Mouse (Mus musculus) Muller cell, postnatal 12 days (primary cell): ENCODE results near the gene Btbd19.
A peak's percentile ranks its signal among the peaks of the same experiment; 100 is the strongest.

Experiments used
- DNase-seq: peaks from one replicate; pipeline ENCODE4 v3.0.0-alpha.2; 2015; ENCODE audit errors: inconsistent ontology term

Btbd19 gene

DNA sequence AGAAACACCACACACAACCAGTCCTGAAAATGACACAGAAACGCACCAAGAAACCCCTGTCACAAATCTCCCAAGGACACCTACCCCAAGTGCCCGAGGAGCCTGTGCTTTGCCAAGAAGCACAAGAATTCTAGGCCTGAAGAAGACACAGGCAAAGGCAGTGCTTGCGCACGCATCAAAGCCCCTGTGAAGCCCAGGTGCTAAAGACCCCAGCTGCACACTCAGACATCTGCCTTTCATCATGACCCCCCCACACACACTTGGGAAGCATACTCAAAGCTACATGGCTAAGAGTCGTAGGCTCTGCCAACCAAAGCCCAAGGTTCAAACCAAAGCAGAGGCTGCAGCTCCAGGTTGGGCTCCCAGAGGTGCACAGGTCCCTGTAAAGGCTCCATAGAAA, 9.9 kb downstream of the Btbd19 start:
- no peak for DNase-seq

DNA sequence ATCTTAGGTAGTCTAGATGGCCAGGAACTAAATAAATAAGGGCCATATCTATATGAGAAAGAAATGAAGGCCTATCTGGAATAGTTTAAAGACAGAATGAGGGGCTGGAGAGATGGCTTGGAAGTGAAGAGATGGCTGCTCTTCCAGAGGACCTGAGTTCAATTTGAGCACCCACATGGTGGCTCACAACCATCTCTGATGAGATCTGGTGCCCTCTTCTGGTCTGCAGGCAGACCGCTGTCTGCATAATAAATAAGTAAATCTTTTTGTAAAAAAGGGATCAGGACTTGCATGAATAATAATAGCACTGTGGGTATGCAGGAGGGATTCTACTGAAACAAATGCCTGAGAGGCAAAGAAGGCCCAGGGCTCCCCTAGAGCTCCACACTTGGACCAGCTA, 12.3 kb downstream of the Btbd19 start:
- DNase-seq = no peak

DNA sequence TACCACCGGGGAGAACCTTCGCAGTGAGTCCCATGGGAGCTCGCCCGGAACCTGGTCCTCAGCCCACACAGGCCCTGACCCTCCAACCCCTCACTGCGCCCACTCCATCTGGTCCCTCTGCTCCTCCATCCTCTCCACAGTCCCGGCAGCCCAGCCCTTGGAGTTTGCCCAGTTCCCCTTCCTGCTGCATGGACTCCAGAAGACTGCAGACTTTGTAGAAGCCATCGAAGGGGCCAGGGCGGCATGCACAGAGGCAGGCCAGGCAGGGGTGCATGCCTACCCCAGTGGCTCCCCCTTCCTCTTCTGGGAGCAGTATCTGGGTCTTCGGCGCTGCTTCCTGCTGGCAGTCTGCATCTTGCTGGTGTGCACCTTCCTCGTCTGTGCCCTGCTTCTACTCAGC, 14.5 kb downstream of the Btbd19 start:
- DNase-seq = no peak

DNA sequence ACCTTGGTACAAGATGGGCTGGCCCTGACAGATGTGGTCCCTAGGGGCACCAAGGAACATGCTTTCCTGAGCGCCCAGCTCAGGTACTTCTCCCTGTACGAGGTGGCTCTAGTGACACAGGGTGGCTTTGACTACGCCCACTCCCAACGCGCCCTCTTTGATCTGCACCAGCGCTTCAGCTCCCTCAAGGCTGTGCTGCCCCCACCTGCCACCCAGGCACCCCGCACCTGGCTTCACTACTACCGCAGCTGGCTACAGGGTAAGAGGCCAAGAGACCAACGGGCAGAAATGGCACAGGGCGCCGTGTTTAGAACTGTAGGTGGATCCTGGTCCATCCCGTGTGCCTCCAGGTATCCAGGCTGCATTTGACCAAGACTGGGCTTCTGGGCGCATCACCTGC, 15.3 kb downstream of the Btbd19 start:
- no peak for DNase-seq

DNA sequence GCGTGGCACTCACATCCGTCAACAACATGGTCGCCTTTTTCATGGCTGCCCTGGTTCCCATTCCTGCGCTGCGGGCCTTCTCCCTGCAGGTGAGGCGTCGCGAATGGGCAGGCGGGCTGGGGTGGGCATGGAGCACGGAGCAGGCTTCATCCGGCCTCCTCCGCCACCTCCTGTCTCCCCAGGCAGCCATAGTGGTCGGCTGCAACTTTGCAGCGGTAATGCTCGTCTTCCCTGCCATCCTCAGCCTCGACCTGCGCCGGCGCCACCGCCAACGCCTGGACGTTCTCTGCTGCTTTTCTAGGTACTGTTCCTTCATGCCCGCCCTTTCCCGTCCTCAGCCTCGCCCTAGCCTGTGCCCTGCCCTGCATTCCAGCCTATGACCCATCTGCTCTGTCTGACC, 16.2 kb downstream of the Btbd19 start:
- DNase-seq = no peak

DNA sequence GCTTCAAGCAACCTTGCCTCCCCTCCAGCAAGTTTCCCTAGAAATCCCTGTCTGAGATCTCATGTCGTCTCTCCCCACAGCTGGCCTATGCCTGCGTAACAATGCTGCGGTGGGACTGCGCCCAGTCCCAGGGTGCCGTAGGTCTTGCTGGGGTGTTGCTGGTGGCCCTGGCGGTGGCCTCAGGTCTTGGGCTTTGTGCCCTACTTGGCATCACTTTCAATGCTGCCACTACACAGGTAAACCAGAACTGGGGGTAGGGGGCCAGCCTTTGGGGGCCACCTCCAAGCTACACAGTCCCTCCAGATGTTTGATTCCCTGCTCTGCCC, 17.0 kb downstream of the Btbd19 start:
- no peak for DNase-seq

DNA sequence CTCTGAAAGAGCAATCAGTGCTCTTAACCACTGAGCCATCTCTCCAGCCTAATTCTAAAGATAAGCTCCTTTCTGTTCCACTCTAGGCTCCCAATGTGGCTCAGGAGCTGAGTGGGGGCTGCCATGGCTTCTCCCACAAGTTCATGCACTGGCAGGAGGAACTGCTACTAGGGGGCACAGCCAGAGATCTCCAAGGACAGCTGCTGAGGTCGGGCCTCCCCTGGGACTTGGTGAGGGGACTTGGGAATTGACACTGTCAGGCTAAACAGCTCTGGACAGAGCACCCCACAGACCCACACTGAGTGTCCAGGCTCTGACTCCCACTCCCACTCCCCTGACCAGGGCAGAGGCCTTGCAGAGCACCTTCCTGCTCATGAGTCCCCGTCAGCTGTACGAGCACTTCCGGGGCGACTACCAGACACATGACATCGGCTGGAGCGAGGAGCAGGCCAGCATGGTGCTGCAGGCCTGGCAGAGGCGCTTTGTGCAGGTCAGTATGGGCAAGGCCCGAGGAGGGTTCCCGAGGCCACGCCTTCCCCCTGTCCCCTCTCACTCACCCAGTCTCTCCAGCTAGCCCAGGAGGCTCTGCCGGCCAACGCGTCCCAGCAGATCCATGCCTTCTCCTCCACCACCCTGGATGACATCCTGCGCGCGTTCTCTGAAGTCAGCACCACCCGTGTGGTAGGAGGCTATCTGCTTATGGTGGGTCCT, 17.6 kb downstream of the Btbd19 start:
- no peak for DNase-seq

DNA sequence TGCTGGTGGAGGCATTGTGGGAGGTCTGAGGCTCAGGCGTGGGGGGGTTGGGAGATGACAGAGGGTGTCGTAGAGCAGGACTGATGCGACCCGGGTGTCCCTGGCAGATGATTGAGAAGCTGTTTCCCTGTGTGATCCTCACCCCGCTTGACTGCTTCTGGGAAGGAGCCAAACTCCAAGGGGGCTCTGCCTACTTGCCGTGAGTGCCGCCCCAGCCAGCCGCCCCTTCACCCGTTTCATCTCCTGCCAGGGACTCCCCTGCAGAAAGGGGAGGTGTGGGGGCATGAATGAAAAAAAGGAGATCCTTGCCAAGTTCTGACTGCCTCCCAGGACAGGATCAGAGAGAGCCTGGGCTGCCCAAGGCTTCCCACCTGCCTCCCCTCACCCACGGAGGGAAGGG, 20.4 kb downstream of the Btbd19 start:
- no peak for DNase-seq

DNA sequence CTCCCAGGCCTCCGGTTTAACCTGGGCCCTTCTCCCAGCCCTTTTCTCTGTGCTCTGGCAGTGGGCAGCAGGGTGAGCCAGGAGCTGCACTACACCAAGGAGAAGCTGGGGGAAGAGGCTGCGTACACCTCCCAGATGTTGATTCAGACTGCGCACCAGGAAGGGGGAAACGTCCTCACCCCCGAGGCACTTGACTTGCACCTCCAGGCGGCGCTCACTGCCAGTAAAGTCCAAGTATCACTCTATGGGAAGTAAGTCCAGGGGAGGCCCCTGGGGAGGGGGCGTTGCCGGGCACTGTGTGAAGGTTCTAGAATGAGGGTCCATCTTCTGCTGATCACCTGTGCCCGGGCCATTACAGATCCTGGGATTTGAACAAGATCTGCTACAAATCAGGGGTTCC, 20.9 kb downstream of the Btbd19 start:
- DNase-seq = no peak

DNA sequence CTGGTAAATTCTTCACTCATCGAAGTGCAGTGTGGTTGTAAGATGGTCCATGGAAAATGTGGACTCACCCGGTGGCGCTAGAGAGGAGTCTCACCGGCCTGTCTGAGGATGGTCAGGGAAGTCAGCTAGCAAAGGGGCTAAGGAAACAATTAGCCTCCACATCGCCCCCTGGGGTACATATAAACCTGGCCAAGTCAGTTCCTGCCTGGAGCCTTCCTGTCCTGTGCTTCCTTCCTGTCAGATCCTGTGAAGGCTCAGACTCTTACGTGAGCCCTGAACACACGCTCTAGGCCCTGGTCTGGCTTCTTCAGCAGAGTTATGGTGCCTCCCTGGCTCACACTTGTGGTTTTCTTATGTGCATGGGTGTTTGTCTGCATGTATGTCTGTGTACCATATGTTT, 24.3 kb downstream of the Btbd19 start:
- no peak for DNase-seq

DNA sequence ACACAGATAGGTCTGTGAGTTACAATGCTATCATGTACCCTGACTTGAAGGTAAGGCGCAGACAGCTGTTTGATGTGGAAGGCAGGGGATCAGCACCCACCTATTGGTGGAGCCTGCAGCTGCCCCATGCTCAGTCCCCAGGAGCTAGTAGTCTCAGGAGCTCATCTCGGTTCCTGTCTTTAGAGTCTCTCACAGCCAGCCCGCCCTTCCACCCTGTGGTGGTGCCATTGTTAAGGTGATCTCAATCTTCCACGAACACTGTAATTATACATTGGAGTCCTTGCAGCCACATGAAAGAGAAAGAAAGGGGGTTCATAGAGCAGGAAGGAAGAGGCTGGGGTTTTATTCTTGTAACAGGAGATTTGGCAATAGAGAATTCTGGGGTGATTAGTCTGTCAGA, 25.5 kb downstream of the Btbd19 start:
- no peak for DNase-seq

DNA sequence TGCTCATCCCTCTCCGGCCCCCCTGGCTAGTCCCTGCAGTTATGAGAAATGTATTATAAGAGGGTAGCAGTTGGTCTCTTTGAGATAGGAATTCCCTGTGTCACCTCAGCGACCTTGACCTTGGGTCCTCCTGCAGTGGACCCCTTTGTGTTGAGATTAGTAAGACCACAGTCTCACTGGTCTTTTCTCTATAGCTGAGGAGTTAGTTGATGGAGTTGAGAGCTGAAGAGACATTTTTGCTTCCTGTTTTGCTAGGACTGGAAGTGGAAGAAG, 26.8 kb downstream of the Btbd19 start:
- no peak for DNase-seq

DNA sequence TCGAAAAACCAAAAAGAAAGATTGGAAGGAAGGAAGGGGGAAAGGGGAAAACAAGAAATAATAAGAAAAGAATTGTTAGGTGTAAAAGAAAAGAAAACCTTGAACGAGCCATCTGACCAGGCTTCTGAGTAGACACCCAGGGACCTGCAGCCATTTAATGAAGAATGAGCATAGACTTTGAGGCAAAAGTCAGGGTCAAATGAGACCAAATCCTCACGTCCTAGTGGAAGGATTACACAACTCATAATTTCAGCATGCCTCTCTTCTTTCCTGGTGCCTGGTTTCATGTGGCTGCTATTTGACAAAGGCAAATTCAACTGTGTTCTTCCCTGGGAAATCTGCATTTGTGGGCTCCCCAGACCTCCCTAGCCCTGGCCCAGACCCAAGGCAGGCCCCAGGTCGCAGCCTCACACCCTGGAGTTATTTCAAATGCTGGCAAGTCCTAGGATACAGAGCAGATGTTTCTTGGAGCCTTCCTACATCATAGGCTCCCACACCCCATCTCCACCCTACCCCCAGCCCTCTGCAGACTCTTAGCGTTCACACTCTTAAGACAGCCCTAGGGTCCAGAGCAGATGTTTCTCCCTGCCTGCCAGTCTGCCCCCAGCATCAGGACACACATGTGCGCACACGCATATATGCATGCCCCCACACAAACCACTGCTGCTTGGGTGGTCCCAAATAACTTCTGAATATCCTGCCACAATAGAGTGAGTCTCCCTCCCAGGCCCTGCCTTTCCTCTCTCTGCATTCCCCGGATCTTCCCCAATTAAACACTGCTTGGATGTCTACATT, 27.4 kb downstream of the Btbd19 start:
- no peak for DNase-seq

DNA sequence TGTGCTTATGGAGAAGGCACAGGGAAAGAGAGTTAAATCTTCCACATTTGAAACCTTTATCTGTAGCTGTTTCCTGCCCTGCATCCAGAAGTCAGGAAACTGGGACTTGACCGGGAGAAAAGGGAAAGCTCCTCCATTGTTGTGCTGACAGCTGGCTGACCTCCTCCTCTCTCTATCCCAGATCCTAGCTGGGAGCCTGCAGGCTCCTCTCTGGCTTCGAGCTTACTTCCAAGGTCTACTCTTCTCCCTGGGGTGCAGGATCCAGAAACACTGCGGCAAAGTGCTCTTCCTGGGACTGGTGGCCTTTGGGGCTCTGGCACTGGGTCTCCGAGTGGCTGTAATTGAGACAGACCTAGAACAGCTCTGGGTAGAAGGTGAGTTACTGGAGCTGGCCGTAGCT, 28.9 kb downstream of the Btbd19 start:
- no peak for DNase-seq

DNA sequence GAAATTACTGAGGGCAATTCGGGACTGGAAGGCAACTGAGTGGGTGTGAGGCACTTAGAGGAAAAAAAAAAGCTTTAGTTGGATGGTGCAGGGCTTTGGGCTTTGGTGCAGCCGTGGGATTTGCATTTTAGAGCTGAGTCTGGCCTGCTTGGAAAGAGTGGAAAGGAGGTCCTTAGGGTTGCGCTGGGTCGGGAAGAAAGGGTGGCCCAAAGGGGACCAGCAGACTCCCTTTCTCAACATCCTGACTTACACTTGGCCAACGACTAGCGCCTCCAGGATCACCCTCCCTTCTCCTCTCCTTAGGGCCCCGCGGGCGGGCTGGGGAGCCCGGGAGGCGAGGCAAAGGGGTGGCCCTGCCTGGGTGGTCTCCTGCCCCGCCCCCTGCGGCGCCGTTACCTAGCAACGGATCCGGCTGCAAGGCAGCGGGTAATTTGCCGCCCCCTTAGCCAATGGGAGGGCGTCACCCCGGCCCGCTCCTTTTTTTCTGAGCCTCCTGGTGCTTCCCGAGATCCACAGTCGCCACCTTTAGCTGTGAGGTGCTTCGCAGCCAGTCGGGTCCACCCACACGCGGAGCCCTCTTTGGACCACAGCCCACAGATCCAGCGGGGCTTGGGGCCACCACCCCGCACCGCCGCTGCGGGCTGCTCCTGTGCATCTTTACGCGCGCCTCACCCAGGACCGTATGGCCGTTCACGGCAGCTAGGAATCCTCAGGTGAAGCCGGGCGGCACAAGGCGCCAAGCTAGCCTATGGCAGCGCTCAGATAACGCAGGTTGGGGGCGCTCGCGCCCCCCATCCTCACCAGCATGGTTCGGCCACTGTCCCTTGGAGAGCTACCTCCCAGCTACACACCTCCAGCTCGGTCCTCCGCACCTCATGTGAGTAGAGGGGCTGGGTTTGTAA, 29.7 kb downstream of the Btbd19 start, which contains the start of gene Ptch2:
Gene Ptch2, plus strand, starts transcription at position 525 of the 902 bp plus-strand sequence.
- DNase-seq = peak; percentile 54

DNA sequence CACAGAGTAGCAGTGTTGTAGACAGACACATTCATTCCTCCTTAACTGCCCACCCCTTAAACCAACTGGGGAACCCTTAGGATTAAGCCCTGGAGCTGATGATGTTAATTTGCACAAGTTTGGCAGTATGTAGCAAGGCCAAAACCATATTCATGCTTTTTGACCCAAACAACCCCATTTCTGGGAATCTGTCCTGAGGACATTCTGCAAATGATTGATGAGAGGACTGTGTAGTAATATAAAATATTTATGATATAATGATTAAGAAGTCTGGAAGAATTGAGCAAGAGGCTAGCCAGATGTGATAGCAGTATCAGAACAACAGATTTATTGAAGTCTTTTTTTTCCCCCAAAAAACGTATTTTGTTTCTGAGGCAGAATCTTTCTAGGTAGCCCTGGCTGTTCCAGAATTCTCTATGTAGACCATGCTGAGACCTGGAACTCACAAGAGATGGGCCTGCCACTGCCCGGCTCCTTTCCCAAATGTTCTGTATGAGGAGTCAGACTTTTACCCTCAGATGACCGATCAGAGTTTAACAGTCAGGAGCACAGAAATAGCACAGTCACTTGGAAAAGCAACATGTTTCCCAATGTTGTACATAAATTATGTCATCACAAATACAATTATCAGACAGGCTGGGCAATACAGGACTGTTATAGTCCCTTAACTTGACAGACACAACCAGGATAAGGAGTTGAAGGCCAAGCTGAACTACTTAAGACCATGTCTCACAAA, 30.7 kb downstream of the Btbd19 start:
- no peak for DNase-seq

DNA sequence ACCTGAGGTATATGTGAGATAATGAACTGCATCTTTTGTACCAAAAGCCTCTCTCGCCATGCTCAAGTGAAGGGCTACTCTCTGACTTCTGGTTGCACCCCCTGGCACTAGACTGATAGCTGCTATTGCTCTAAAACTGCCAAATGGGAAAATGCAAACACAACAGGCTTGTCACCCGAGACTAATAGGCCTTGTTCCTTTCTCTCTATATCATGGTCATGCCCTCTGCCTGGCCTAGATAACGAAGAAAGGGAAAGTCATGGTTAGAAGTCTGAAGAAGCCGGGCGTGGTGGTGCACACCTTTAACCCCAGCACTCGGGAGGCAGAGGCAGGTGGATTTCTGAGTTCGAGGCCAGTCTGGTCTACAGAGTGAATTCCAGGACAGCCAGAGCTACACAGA, 34.9 kb downstream of the Btbd19 start:
- no peak for DNase-seq

DNA sequence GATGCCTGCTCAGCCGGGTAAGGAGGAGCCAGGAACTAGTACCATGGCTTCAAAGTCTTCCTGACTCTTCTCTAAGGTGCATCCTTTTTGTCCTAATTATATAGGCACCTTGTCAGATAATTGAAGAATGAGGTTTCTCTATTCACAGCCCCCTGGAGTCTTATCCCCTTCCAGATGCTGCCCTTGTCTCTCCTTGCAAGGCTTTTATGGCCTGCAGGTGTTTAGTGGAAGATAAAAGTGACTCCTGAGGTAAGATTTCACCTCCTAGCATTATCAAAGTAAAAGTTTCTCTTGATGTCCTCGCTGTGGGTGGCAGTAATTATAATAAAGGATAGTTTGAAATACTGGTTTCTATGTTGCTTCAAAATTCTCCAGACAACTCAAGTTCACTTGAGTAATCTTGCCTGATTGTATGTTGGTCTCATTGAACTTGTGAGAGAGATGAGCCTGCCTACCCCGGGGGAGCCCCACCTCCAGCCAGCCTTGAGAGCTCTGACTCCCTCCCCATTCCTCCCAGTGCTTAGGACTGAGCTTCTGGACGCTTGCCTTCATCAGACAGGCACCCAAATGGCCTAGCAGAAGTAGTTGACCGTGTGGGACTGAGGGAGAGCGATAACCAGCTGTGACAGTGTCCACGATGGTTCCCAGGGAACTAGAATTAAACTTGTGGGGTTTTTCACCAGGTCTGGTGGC, 37.4 kb downstream of the Btbd19 start:
- DNase-seq = no peak

DNA sequence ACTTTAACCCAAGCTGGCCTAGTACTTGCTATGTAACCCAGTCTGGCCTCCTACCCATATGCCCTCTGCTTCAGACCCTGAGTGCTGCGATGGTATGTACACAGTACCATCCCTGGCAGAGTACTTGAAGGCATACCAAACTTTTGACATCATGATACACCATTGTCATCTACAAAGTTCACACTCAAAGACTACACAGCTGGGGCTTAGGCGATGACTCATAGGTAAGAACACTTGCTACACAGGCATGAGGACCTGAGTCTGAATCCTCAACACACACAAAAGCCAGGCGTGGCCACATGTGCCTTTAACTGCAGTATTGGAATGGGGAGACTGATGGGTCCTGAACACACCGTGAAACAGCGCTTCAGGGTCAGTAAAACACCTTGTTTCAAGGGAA, 54.3 kb downstream of the Btbd19 start:
- DNase-seq = peak; percentile 27

DNA sequence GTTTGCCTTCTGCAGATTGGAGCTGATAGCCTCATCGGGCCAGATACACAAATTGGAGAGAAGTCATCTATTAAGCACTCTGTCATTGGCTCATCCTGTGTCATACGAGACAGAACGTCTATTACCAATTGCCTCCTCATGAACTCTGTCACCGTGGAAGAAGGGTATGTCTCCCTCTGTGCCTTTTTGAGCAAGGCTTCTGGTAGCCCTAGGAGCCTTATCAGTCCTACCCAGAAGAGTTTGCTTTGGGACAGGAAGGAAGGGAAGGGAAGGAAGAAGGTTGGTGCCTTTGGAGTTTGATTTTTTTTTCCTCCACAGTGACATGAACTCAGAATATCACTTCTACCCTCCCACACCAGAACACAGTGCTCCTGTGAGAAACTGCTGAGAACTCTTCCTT, 54.9 kb downstream of the Btbd19 start:
- no peak for DNase-seq

DNA sequence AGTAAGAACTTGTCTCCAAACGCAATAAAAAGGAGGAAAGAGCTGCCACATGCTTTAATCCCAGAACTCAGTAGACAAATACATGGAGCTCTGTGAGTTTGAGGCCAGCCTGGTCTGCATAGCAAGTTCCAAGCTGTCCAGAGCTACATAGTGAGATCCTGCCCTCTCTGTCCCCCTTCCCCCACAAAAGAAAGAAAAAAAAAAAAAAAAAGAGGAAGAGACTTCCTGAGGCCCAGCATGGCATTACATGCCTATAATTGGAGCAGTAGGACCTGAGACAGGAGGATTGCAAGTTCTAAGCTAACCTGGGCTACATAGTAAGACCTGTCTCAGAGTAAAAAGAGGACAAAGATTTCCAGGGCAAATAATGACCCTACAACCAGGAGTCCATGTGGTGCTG, 55.9 kb downstream of the Btbd19 start:
- no peak for DNase-seq
